Mouse (Mus musculus): ENCODE results near the gene 4930467E23Rik.
"Not testable (repeated sequence)": the region's sequence is repeated elsewhere in the genome, so short reads cannot be mapped to it uniquely, and the experiment has no call there.

DNA sequence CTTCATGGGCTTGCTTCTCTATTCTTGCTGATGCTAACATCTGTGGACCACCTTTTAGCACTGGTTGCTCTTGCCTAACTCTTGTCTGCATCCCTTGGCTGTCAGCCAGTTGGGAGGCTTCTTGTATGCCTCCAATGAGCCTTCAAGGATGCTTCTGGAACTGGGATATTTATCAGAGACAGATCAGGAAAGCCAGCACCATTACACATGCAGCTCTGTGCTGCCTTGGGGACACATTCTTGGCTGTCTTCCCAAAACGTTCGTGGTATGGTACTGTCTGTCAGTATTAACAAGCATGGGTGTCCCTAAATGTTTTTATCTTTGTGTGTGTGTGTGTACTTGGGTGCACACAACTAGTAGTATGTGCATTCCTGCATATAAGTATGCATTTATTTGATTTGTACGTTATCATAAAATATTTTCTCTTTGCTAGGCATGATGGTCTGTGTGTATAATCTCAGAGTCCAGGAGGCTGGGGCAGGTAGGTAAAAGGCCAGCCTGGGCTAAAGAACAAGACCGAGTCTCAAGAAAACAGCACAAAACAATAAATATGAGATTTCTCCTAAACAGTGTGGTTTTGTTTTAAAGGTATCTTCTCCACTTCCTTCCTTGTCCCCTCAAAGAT lies 23.2 kb upstream of the 4930467E23Rik start:
- TF ChIP-seq CTCF (IDR thresholded peaks at IDR 0.05); EP300 (IDR thresholded peaks at IDR 0.05; ENCODE audit: insufficient read depth, low read depth, low read length): not testable (repeated sequence)

All from heart, adult 2 months (tissue).